Mouse (Mus musculus): ENCODE measurements around the gene Cyp2d22.
"Not testable (repeated sequence)": the region's sequence is repeated elsewhere in the genome, so short reads cannot be mapped to it uniquely, and the experiment has no call there.

- not testable (repeated sequence) for TF ChIP-seq GATA1 (IDR thresholded peaks at IDR 0.05; ENCODE audit: borderline replicate concordance, low read length); FLI1 (IDR thresholded peaks at IDR 0.05; ENCODE audit: low read length)
These were observed 15.9 kb upstream of the Cyp2d22 start for GRCm38 (mm10) chr15:82395955-82396354.

All from megakaryocyte, embryonic 14.5 days (primary cell).